Mouse (Mus musculus) G1E (cell line): ENCODE results near the gene Slc25a12.

Experiments used
- CTCF ChIP-seq: IDR thresholded peaks from 2 replicates; pipeline ENCODE4 v1.5.1; 2012; ENCODE audit warnings: low read depth, low read length, inconsistent platforms, mixed read lengths
- GATA1 ChIP-seq: IDR thresholded peaks from 2 replicates; pipeline ENCODE4 v1.6.1; 2012; ENCODE audit warnings: borderline replicate concordance, low read length, inconsistent platforms, mixed read lengths
- TAL1 ChIP-seq: conservative IDR thresholded peaks from 2 replicates; pipeline ENCODE4 v1.6.1; 2012; ENCODE audit warnings: low read depth, low read length, inconsistent platforms, mixed read lengths

GRCm38 (mm10) chr2:71244807-71245206 is 122.7 kb downstream of the Slc25a12 start:
- TF ChIP-seq CTCF (no peak), TAL1 (no peak), GATA1 (no peak)
